Mouse (Mus musculus): Measurements from ENCODE around the gene Alox12b. TPM values are rescaled to one million over a fixed set of nuclear protein-coding genes. Genes with fewer than 3 reads are reported as not detected.

Gene Alox12b
- polyA plus RNA-seq, 1 experiment from 2014 or later: 0.28 TPM

- Histone ChIP-seq H3K4me3 (peak overlapping the region; percentile 55), H3K4me1 (peaks cover 32% of the 10 kb centered on the region), H3K9me3 (no peaks in the 10 kb centered on the region), H3K36me3 (replicated peaks) (no peaks in the 10 kb centered on the region), H3K27me3 (replicated peaks) (peaks cover 8% of the 10 kb centered on the region), H3K27ac (peak overlapping the region; percentile 83), H3K4me2 (peak overlapping the region; percentile 72), H3K9ac (peak overlapping the region; percentile 58)
- under 1% methylated on average over 24 of the region's 24 CpGs for WGBS
- ATAC-seq (replicated peaks): peak; percentile 57
Observed at GRCm38 (mm10) chr11:69125041-69125851, 31.5 kb upstream of the Alox12b start.

- Histone ChIP-seq H3K4me1 (peaks cover 28% of the 10 kb centered on the region), H3K36me3 (replicated peaks) (no peaks in the 10 kb centered on the region), H3K4me3 (peak within 1 kb of the TSS; percentile 55), H3K9me3 (no peaks in the 10 kb centered on the region), H3K9ac (peak within 1 kb of the TSS; percentile 58), H3K4me2 (peak within 1 kb of the TSS; percentile 72), H3K27ac (peak within 1 kb of the TSS; percentile 83), H3K27me3 (replicated peaks) (peaks cover 4% of the 10 kb centered on the region; the same call in 1 of the 2 replicates)
- ATAC-seq (replicated peaks): no peak
- 4% methylated on average over 3 of the region's 3 CpGs for WGBS
Observed at GRCm38 (mm10) chr11:69125852-69125918, 31.1 kb upstream of the Alox12b start, which contains the start of gene Aloxe3. Gene Aloxe3, plus strand, starts transcription at chr11:69125896.

GRCm38 (mm10) chr11:69125919-69126705, 30.7 kb upstream of the Alox12b start:
- Histone ChIP-seq H3K4me1 (peaks cover 24% of the 10 kb centered on the region), H3K9ac (peak overlapping the region; percentile 58), H3K4me3 (peak overlapping the region; percentile 55), H3K4me2 (peak overlapping the region; percentile 72), H3K27ac (peak overlapping the region; percentile 83), H3K36me3 (replicated peaks) (no peaks in the 10 kb centered on the region), H3K9me3 (no peaks in the 10 kb centered on the region), H3K27me3 (replicated peaks) (no peaks in the 10 kb centered on the region)
- 13% methylated on average over 20 of the region's 20 CpGs for WGBS
- ATAC-seq (replicated peaks): no peak

- Histone ChIP-seq H3K4me3 (peak overlapping the region; percentile 55), H3K9ac (peak overlapping the region; percentile 58; the same call in 1 of the 2 replicates), H3K27ac (peak overlapping the region; percentile 83; the same call in 1 of the 2 replicates), H3K9me3 (no peaks in the 10 kb centered on the region), H3K36me3 (replicated peaks) (no peaks in the 10 kb centered on the region), H3K4me1 (peaks cover 18% of the 10 kb centered on the region), H3K27me3 (replicated peaks) (no peaks in the 10 kb centered on the region), H3K4me2 (peak overlapping the region; percentile 72)
- WGBS: 43% methylated on average over 2 of the region's 2 CpGs
- ATAC-seq (replicated peaks): no peak
Observed at GRCm38 (mm10) chr11:69126706-69127095, 30.1 kb upstream of the Alox12b start.

- ATAC-seq (replicated peaks): no peak
- WGBS: 76% methylated on average over 8 of the region's 8 CpGs
Observed at GRCm38 (mm10) chr11:69128426-69129122, 28.2 kb upstream of the Alox12b start.

GRCm38 (mm10) chr11:69133566-69133922, 23.2 kb upstream of the Alox12b start:
- H3K9me3 ChIP-seq: no peaks in the 10 kb centered on the region
- H3K4me2 ChIP-seq: peak overlapping the region; percentile 64
- H3K9ac ChIP-seq: no peak overlapping the region
- peaks cover 15% of the 10 kb centered on the region for H3K4me1 ChIP-seq
- H3K27ac ChIP-seq: peak overlapping the region; percentile 42
- no peaks in the 10 kb centered on the region; the same call in 1 of the 2 replicates for H3K27me3 ChIP-seq (replicated peaks)
- ATAC-seq (replicated peaks): peak; percentile 29
- 16% methylated on average over 5 of the region's 5 CpGs for WGBS
- H3K4me3 ChIP-seq: peak overlapping the region; percentile 40
- no peaks in the 10 kb centered on the region for H3K36me3 ChIP-seq (replicated peaks)

More at GRCm38 (mm10) chr11:69128426-69129122, 28.2 kb upstream of the Alox12b start:
- Histone ChIP-seq H3K27me3 (replicated peaks) (no peaks in the 10 kb centered on the region; the same call in 1 of the 2 replicates), H3K4me1 (peaks cover 13% of the 10 kb centered on the region), H3K4me2 (no peak overlapping the region), H3K36me3 (replicated peaks) (no peaks in the 10 kb centered on the region), H3K4me3 (no peak overlapping the region), H3K27ac (no peak overlapping the region), H3K9ac (no peak overlapping the region), H3K9me3 (no peaks in the 10 kb centered on the region)

- peak overlapping the region; percentile 42 for H3K27ac ChIP-seq
Observed at GRCm38 (mm10) chr11:69133923-69134621, 22.7 kb upstream of the Alox12b start.

GRCm38 (mm10) chr11:69134622-69134968, 22.2 kb upstream of the Alox12b start:
- ATAC-seq (replicated peaks): peak; percentile 21; the same call in 1 of the 2 replicates
- peak overlapping the region; percentile 64 for H3K4me2 ChIP-seq
- WGBS: 31% methylated on average over 8 of the region's 8 CpGs
- H3K27me3 ChIP-seq (replicated peaks): no peaks in the 10 kb centered on the region; the same call in 1 of the 2 replicates
- peak overlapping the region; percentile 40 for H3K4me3 ChIP-seq
- H3K9ac ChIP-seq: peak overlapping the region; percentile 46
- H3K4me1 ChIP-seq: peaks cover 15% of the 10 kb centered on the region
- no peaks in the 10 kb centered on the region for H3K9me3 ChIP-seq
- no peak overlapping the region for H3K27ac ChIP-seq
- no peaks in the 10 kb centered on the region for H3K36me3 ChIP-seq (replicated peaks)

More at GRCm38 (mm10) chr11:69133923-69134621, 22.7 kb upstream of the Alox12b start:
- Histone ChIP-seq H3K9me3 (no peaks in the 10 kb centered on the region), H3K4me2 (peak overlapping the region; percentile 64), H3K36me3 (replicated peaks) (no peaks in the 10 kb centered on the region), H3K4me3 (peak overlapping the region; percentile 40), H3K4me1 (peaks cover 15% of the 10 kb centered on the region), H3K9ac (peak overlapping the region; percentile 46), H3K27me3 (replicated peaks) (no peaks in the 10 kb centered on the region; the same call in 1 of the 2 replicates)
- peak; percentile 82 for ATAC-seq (replicated peaks)
- 1% methylated on average over 34 of the region's 34 CpGs for WGBS

GRCm38 (mm10) chr11:69135361-69135760, 21.4 kb upstream of the Alox12b start:
- H3K36me3 ChIP-seq (replicated peaks): no peaks in the 10 kb centered on the region
- H3K27ac ChIP-seq: no peak overlapping the region
- no peak overlapping the region for H3K4me2 ChIP-seq
- H3K9ac ChIP-seq: no peak overlapping the region
- H3K4me1 ChIP-seq: peaks cover 15% of the 10 kb centered on the region
- H3K9me3 ChIP-seq: no peaks in the 10 kb centered on the region
- H3K4me3 ChIP-seq: no peak overlapping the region
- 92% methylated on average over 6 of the region's 6 CpGs for WGBS
- no peaks in the 10 kb centered on the region; the same call in 1 of the 2 replicates for H3K27me3 ChIP-seq (replicated peaks)
- ATAC-seq (replicated peaks): no peak

- no peak for ATAC-seq (replicated peaks)
- H3K4me1 ChIP-seq: peaks cover 3% of the 10 kb centered on the region; the same call in 1 of the 2 replicates
Observed at GRCm38 (mm10) chr11:69147546-69147945, 9.2 kb upstream of the Alox12b start.

GRCm38 (mm10) chr11:69148451-69148960, 8.3 kb upstream of the Alox12b start:
- no peak overlapping the region for H3K9ac ChIP-seq
- H3K4me2 ChIP-seq: no peak overlapping the region
- H3K4me3 ChIP-seq: no peak overlapping the region
- 93% methylated on average over 5 of the region's 5 CpGs for WGBS
- peaks cover 3% of the 10 kb centered on the region; the same call in 1 of the 2 replicates for H3K4me1 ChIP-seq
- H3K36me3 ChIP-seq (replicated peaks): no peaks in the 10 kb centered on the region
- peaks cover 3% of the 10 kb centered on the region; the same call in 1 of the 2 replicates for H3K27me3 ChIP-seq (replicated peaks)
- no peaks in the 10 kb centered on the region for H3K9me3 ChIP-seq
- no peak for ATAC-seq (replicated peaks)
- no peak overlapping the region for H3K27ac ChIP-seq

More at GRCm38 (mm10) chr11:69147546-69147945, 9.2 kb upstream of the Alox12b start:
- Histone ChIP-seq H3K4me2 (no peak overlapping the region), H3K4me3 (no peak overlapping the region), H3K27ac (no peak overlapping the region), H3K9ac (no peak overlapping the region), H3K36me3 (replicated peaks) (no peaks in the 10 kb centered on the region), H3K9me3 (no peaks in the 10 kb centered on the region), H3K27me3 (replicated peaks) (peaks cover 3% of the 10 kb centered on the region)
- WGBS: 72% methylated on average over 7 of the region's 7 CpGs
